Mouse (Mus musculus): ENCODE data around the gene Gucy1b2. TPM values are rescaled to one million over a fixed set of nuclear protein-coding genes. Genes with fewer than 3 reads are reported as not detected.
A peak's percentile ranks its signal among the peaks of the same experiment; 100 is the strongest.

Gene Gucy1b2
- total and polyA plus RNA-seq, 3 experiments, result 0.04 to 0.13 TPM; not detected in 1

DNA sequence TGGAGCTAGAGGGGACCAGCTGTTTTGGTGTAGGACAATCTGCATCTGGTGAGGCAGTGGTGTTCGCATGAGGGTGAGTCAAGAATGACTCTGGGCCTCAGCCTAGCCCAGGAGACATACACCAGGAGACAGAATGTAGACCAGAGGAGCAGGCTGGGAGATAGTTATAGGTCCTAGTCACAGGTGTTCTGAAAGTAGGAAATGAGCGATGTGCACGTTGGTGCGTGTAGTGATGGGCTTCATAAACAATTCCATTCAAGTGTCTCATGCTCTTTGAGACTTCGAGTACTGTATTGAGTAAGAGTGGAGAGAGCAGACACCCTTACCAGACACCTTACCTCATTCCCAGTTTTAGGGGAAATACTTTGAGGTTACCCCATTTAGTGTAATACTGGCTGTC lies 102.3 kb downstream of the Gucy1b2 start:
- no peak overlapping the region for H3K27ac ChIP-seq
- no peak for DNase-seq
- H3K4me1 ChIP-seq (ENCODE audit: control insufficient read depth, insufficient read depth, low read length), result peaks cover 3% of the 10 kb centered on the region
- no peaks in the 10 kb centered on the region for H3K27me3 ChIP-seq (ENCODE audit: control insufficient read depth, insufficient read depth, low read length)
- intact Hi-C loops (cut with DNase I), result loop anchor here (1.0 kb wide), 1 partner anchor 35 kb away; no protein-coding TSS in a partner anchor
- 91% methylated on average over 5 of the region's 5 CpGs for WGBS
- H3K79me2 ChIP-seq (replicated peaks; ENCODE audit: control insufficient read depth, insufficient read depth, low read length), result no peaks in the 10 kb centered on the region
- no peak for TF ChIP-seq CTCF (IDR thresholded peaks at IDR 0.05)
- no peak for TF ChIP-seq POLR2A (IDR thresholded peaks at IDR 0.05; ENCODE audit: insufficient read depth, low read depth, low read length)
- no peak overlapping the region for H3K9ac ChIP-seq (ENCODE audit: low read depth, low read length)
- peaks cover 2% of the 10 kb centered on the region; the same call in 1 of the 2 replicates for H3K36me3 ChIP-seq (ENCODE audit: control insufficient read depth, insufficient read depth, low read length)
- no peak overlapping the region for H3K4me3 ChIP-seq

- intact Hi-C loops (cut with DNase I), result loop anchor here (1.0 kb wide), 1 partner anchor 35 kb away; no protein-coding TSS in a partner anchor
- TF ChIP-seq EP300 (IDR thresholded peaks at IDR 0.05; ENCODE audit: insufficient read depth, low read depth, low read length) (no peak), POLR2A (IDR thresholded peaks at IDR 0.05; ENCODE audit: insufficient read depth, low read depth, low read length) (no peak), CTCF (IDR thresholded peaks at IDR 0.05) (no peak)
- DNase-seq, result no peak
- Histone ChIP-seq H3K4me1 (ENCODE audit: control insufficient read depth, insufficient read depth, low read length) (peaks cover 3% of the 10 kb centered on the region), H3K27ac (no peak overlapping the region), H3K9ac (ENCODE audit: low read depth, low read length) (no peak overlapping the region), H3K79me2 (replicated peaks; ENCODE audit: control insufficient read depth, insufficient read depth, low read length) (no peaks in the 10 kb centered on the region), H3K4me3 (no peak overlapping the region), H3K27me3 (ENCODE audit: control insufficient read depth, insufficient read depth, low read length) (no peaks in the 10 kb centered on the region), H3K36me3 (ENCODE audit: control insufficient read depth, insufficient read depth, low read length) (no peaks in the 10 kb centered on the region; the same call in 1 of the 2 replicates)
- 82% methylated on average over 9 of the region's 9 CpGs for WGBS
Observed at GRCm38 (mm10) chr14:62353372-62353771, 102.7 kb downstream of the Gucy1b2 start.

GRCm38 (mm10) chr14:62350890-62351289 lies 105.2 kb downstream of the Gucy1b2 start:
- Histone ChIP-seq H3K79me2 (replicated peaks; ENCODE audit: control insufficient read depth, insufficient read depth, low read length) (no peaks in the 10 kb centered on the region), H3K27me3 (ENCODE audit: control insufficient read depth, insufficient read depth, low read length) (no peaks in the 10 kb centered on the region), H3K4me3 (no peak overlapping the region), H3K27ac (no peak overlapping the region), H3K4me1 (ENCODE audit: control insufficient read depth, insufficient read depth, low read length) (peaks cover 5% of the 10 kb centered on the region), H3K36me3 (ENCODE audit: control insufficient read depth, insufficient read depth, low read length) (no peaks in the 10 kb centered on the region), H3K9ac (ENCODE audit: low read depth, low read length) (no peak overlapping the region)
- 96% methylated on average over 3 of the region's 3 CpGs for WGBS
- TF ChIP-seq POLR2A (IDR thresholded peaks at IDR 0.05; ENCODE audit: insufficient read depth, low read depth, low read length) (no peak), EP300 (IDR thresholded peaks at IDR 0.05; ENCODE audit: insufficient read depth, low read depth, low read length) (no peak), CTCF (IDR thresholded peaks at IDR 0.05) (no peak)
- DNase-seq, result no peak
- intact Hi-C loops (cut with DNase I), result no loop called here

GRCm38 (mm10) chr14:62350186-62350585 lies 105.9 kb downstream of the Gucy1b2 start:
- no peak overlapping the region for H3K27ac ChIP-seq
- H3K36me3 ChIP-seq (ENCODE audit: control insufficient read depth, insufficient read depth, low read length), result no peaks in the 10 kb centered on the region
- 61% methylated on average over 4 of the region's 4 CpGs for WGBS
- intact Hi-C loops (cut with DNase I), result no loop called here
- H3K27me3 ChIP-seq (ENCODE audit: control insufficient read depth, insufficient read depth, low read length), result no peaks in the 10 kb centered on the region
- TF ChIP-seq POLR2A (IDR thresholded peaks at IDR 0.05; ENCODE audit: insufficient read depth, low read depth, low read length) (no peak), CTCF (IDR thresholded peaks at IDR 0.05) (no peak)
- DNase-seq, result no peak
- H3K9ac ChIP-seq (ENCODE audit: low read depth, low read length), result no peak overlapping the region
- no peaks in the 10 kb centered on the region for H3K79me2 ChIP-seq (replicated peaks; ENCODE audit: control insufficient read depth, insufficient read depth, low read length)
- peaks cover 5% of the 10 kb centered on the region for H3K4me1 ChIP-seq (ENCODE audit: control insufficient read depth, insufficient read depth, low read length)
- no peak overlapping the region for H3K4me3 ChIP-seq

- WGBS, result 50% methylated on average over 5 of the region's 5 CpGs
- H3K27ac ChIP-seq, result no peak overlapping the region
- no peak for TF ChIP-seq POLR2A (IDR thresholded peaks at IDR 0.05; ENCODE audit: insufficient read depth, low read depth, low read length)
- TF ChIP-seq EP300 (IDR thresholded peaks at IDR 0.05; ENCODE audit: insufficient read depth, low read depth, low read length), result no peak
- no peak for TF ChIP-seq CTCF (IDR thresholded peaks at IDR 0.05)
- H3K4me3 ChIP-seq, result no peak overlapping the region
- H3K79me2 ChIP-seq (replicated peaks; ENCODE audit: control insufficient read depth, insufficient read depth, low read length), result no peaks in the 10 kb centered on the region
- H3K4me1 ChIP-seq (ENCODE audit: control insufficient read depth, insufficient read depth, low read length), result peaks cover 5% of the 10 kb centered on the region
- no peak overlapping the region for H3K9ac ChIP-seq (ENCODE audit: low read depth, low read length)
- no peaks in the 10 kb centered on the region for H3K27me3 ChIP-seq (ENCODE audit: control insufficient read depth, insufficient read depth, low read length)
- intact Hi-C loops (cut with DNase I), result no loop called here
- DNase-seq, result no peak
- no peaks in the 10 kb centered on the region for H3K36me3 ChIP-seq (ENCODE audit: control insufficient read depth, insufficient read depth, low read length)
Observed at GRCm38 (mm10) chr14:62349786-62350185, 106.3 kb downstream of the Gucy1b2 start.

- TF ChIP-seq POLR2A (IDR thresholded peaks at IDR 0.05; ENCODE audit: insufficient read depth, low read depth, low read length) (no peak), EP300 (IDR thresholded peaks at IDR 0.05; ENCODE audit: insufficient read depth, low read depth, low read length) (no peak), CTCF (IDR thresholded peaks at IDR 0.05) (no peak)
- Histone ChIP-seq H3K4me3 (no peak overlapping the region), H3K79me2 (replicated peaks; ENCODE audit: control insufficient read depth, insufficient read depth, low read length) (no peaks in the 10 kb centered on the region), H3K27ac (peak overlapping the region; percentile 42), H3K27me3 (ENCODE audit: control insufficient read depth, insufficient read depth, low read length) (no peaks in the 10 kb centered on the region), H3K36me3 (ENCODE audit: control insufficient read depth, insufficient read depth, low read length) (no peaks in the 10 kb centered on the region), H3K9ac (ENCODE audit: low read depth, low read length) (no peak overlapping the region), H3K4me1 (ENCODE audit: control insufficient read depth, insufficient read depth, low read length) (peaks cover 6% of the 10 kb centered on the region)
- peak in 1 of 2 experiments; percentile 21 for DNase-seq
- WGBS, result 63% methylated on average over 7 of the region's 7 CpGs
- intact Hi-C loops (cut with DNase I), result no loop called here
Observed at GRCm38 (mm10) chr14:62347103-62347502, 109.0 kb downstream of the Gucy1b2 start.
